Mouse (Mus musculus): ENCODE results near the gene Tcn2. TPM values are rescaled to one million over a fixed set of nuclear protein-coding genes. Genes with fewer than 3 reads are reported as not detected.

Tcn2 gene
- polyA plus RNA-seq, 1 experiment from 2014 or later, result 31.1 TPM

DNA sequence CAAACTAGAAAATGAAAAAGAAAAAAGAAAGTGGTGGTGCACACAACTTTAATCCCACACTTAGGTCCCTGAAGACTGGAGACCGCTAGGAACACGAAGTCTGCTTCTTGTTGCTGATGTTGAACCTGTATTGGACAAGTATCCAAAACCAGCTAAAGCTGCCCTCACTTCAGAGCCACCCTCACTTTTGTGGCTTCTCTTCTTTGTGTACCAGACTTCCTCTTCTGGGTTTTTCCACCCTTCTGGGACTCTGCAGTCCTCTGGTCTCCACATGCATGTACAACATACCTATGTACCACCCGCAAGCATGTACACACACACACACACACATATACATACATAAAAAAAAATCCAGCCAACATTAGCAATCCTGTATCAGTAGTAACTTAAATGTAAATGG is 48.2 kb downstream of the Tcn2 start:
- Histone ChIP-seq H3K27me3 (no peaks in the 10 kb centered on the region), H3K36me3 (no peaks in the 10 kb centered on the region), H3K4me1 (replicated peaks) (peaks cover 7% of the 10 kb centered on the region), H3K27ac (replicated peaks) (no peak overlapping the region), H3K4me3 (no peak overlapping the region), H3K4me2 (no peak overlapping the region), H3K9me3 (no peaks in the 10 kb centered on the region), H3K9ac (no peak overlapping the region)
- ATAC-seq (ENCODE audit: low read depth), result no peak
- WGBS, result 87% methylated on average over 3 of the region's 3 CpGs

DNA sequence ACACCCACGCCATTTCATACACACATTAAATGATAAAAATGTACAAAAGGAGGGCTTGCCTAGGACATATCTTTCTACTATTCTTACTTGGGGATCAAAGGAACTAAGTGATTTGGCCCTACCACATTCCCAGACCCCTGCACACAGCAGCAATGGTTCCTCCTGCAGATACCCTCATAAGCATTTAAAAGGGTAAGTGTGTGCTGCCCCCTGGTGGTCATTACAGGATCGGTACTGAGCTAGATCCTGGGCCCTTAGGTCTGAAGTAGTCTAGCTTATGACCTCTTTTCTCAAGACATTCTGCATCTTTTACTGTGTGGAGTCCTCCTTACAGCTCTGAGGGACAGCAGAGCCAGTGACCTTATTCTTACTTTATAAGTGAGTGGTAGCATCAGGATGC is 52.1 kb downstream of the Tcn2 start:
- Histone ChIP-seq H3K36me3 (no peaks in the 10 kb centered on the region), H3K27me3 (no peaks in the 10 kb centered on the region), H3K4me3 (no peak overlapping the region), H3K27ac (replicated peaks) (no peak overlapping the region), H3K4me2 (no peak overlapping the region), H3K9ac (no peak overlapping the region), H3K9me3 (no peaks in the 10 kb centered on the region), H3K4me1 (replicated peaks) (peaks cover 7% of the 10 kb centered on the region)
- ATAC-seq (ENCODE audit: low read depth), result no peak
- WGBS, result 38% methylated on average over 2 of the region's 2 CpGs

DNA sequence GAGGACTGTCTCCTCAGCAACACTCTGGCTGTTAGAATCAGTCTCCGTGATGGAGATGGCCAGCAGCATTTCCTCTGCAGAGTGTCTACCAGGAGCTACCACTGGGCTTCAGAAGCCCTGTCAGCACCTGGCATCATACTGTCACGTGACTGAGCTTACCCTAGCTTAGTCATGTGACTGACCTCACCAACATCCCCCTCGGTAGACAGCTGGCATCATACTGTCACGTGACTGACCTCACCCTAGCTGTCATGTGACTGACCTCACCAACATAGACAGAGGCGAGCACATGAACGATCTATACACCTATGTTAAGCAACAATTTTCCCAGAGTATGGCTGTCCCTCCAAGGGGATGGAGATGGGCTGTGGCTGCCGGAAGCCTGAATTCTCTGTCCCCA is 53.3 kb downstream of the Tcn2 start:
- H3K4me3 ChIP-seq, result no peak overlapping the region
- H3K4me2 ChIP-seq, result no peak overlapping the region
- H3K27ac ChIP-seq (replicated peaks), result no peak overlapping the region
- WGBS, result 84% methylated on average over 7 of the region's 7 CpGs
- no peaks in the 10 kb centered on the region for H3K9me3 ChIP-seq
- H3K9ac ChIP-seq, result no peak overlapping the region
- H3K27me3 ChIP-seq, result no peaks in the 10 kb centered on the region
- no peaks in the 10 kb centered on the region for H3K4me1 ChIP-seq (replicated peaks)
- no peaks in the 10 kb centered on the region for H3K36me3 ChIP-seq
- no peak for ATAC-seq (ENCODE audit: low read depth)

DNA sequence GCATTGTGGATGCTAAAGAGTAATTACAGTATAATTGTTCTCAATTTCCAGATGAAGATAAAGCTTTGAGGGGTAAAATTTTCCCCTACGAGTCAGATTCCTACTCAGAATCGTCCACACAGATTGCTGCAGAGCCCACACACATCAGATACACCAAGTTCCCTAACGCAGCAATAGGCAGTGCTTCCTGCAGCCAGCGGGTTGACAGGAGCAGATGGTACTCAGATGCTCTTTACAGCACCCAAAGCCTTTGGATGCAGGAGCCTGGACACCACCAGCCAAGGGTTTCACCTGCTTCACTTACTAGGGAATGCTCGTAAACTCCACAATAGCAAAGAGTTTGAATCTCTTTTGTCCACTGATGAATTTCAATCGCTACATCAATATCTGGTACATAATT is 55.5 kb downstream of the Tcn2 start:
- Histone ChIP-seq H3K4me1 (replicated peaks) (no peaks in the 10 kb centered on the region), H3K36me3 (no peaks in the 10 kb centered on the region), H3K27me3 (no peaks in the 10 kb centered on the region), H3K9me3 (no peaks in the 10 kb centered on the region), H3K4me2 (no peak overlapping the region), H3K9ac (no peak overlapping the region), H3K4me3 (no peak overlapping the region), H3K27ac (replicated peaks) (no peak overlapping the region)
- WGBS, result 81% methylated on average over 6 of the region's 6 CpGs
- no peak for ATAC-seq (ENCODE audit: low read depth)

Other genes starting within 250 kb of the Tcn2 start
- gene Osbp2, start 68.3 kb downstream of the Tcn2 start, polyA plus RNA-seq (2015; fragmentation: Nextera tagmentation; extraction: Ambion mirVana), result 12.3 and 16.8 TPM in 2 replicates
- gene 4921536K21Rik, start 37.1 kb downstream of the Tcn2 start, polyA plus RNA-seq (2015; fragmentation: Nextera tagmentation; extraction: Ambion mirVana), result 0.33 and 0.77 TPM in 2 replicates
- gene Dusp18, start 36.9 kb downstream of the Tcn2 start, polyA plus RNA-seq (2015; fragmentation: Nextera tagmentation; extraction: Ambion mirVana), result 23.0 and 24.7 TPM in 2 replicates
- gene Slc35e4, start 17.5 kb downstream of the Tcn2 start, polyA plus RNA-seq (2015; fragmentation: Nextera tagmentation; extraction: Ambion mirVana), result 11.9 and 13.3 TPM in 2 replicates
- gene Pes1, start 31.8 kb upstream of the Tcn2 start, polyA plus RNA-seq (2015; fragmentation: Nextera tagmentation; extraction: Ambion mirVana), result 56.5 and 59.4 TPM in 2 replicates
- gene 4930556J24Rik, start 44.6 kb upstream of the Tcn2 start, polyA plus RNA-seq (2015; fragmentation: Nextera tagmentation; extraction: Ambion mirVana), result 0.17 TPM in 1 of 2 replicates, not detected in the other
- 4.0 and 4.3 TPM in 2 replicates for gene Gal3st1, start 51.5 kb upstream of the Tcn2 start, polyA plus RNA-seq (2015; fragmentation: Nextera tagmentation; extraction: Ambion mirVana)
- not detected in 2 replicates for gene Sec14l4, start 99.3 kb upstream of the Tcn2 start, polyA plus RNA-seq (2015; fragmentation: Nextera tagmentation; extraction: Ambion mirVana)
- 0.25 TPM in 1 of 2 replicates, not detected in the other for gene Sec14l3, start 132.7 kb upstream of the Tcn2 start, polyA plus RNA-seq (2015; fragmentation: Nextera tagmentation; extraction: Ambion mirVana)
- gene Mtfp1, start 163.3 kb upstream of the Tcn2 start, polyA plus RNA-seq (2015; fragmentation: Nextera tagmentation; extraction: Ambion mirVana), result 5.4 and 6.0 TPM in 2 replicates
- gene Sec14l2, start 191.3 kb upstream of the Tcn2 start, polyA plus RNA-seq (2015; fragmentation: Nextera tagmentation; extraction: Ambion mirVana), result 3.8 and 4.1 TPM in 2 replicates
- 40.5 and 43.7 TPM in 2 replicates for gene Rnf215, start 203.0 kb upstream of the Tcn2 start, polyA plus RNA-seq (2015; fragmentation: Nextera tagmentation; extraction: Ambion mirVana)
- gene Ccdc157, start 228.1 kb upstream of the Tcn2 start, polyA plus RNA-seq (2015; fragmentation: Nextera tagmentation; extraction: Ambion mirVana), result 7.6 and 7.9 TPM in 2 replicates
- 52.3 and 59.6 TPM in 2 replicates for gene Sf3a1, start 228.2 kb upstream of the Tcn2 start, polyA plus RNA-seq (2015; fragmentation: Nextera tagmentation; extraction: Ambion mirVana)